Mouse (Mus musculus) spleen, postnatal 4 days (tissue): ENCODE measurements around the gene Pced1b.
"Not testable (repeated sequence)": the region's sequence is repeated elsewhere in the genome, so short reads cannot be mapped to it uniquely, and the experiment has no call there.

Experiments
- DNase-seq, 2 experiments: peaks; one replicate each; pipeline ENCODE4 v3.0.0; 2022; ENCODE audit warnings: low spot score in 2 of 2

The Pced1b gene

DNA sequence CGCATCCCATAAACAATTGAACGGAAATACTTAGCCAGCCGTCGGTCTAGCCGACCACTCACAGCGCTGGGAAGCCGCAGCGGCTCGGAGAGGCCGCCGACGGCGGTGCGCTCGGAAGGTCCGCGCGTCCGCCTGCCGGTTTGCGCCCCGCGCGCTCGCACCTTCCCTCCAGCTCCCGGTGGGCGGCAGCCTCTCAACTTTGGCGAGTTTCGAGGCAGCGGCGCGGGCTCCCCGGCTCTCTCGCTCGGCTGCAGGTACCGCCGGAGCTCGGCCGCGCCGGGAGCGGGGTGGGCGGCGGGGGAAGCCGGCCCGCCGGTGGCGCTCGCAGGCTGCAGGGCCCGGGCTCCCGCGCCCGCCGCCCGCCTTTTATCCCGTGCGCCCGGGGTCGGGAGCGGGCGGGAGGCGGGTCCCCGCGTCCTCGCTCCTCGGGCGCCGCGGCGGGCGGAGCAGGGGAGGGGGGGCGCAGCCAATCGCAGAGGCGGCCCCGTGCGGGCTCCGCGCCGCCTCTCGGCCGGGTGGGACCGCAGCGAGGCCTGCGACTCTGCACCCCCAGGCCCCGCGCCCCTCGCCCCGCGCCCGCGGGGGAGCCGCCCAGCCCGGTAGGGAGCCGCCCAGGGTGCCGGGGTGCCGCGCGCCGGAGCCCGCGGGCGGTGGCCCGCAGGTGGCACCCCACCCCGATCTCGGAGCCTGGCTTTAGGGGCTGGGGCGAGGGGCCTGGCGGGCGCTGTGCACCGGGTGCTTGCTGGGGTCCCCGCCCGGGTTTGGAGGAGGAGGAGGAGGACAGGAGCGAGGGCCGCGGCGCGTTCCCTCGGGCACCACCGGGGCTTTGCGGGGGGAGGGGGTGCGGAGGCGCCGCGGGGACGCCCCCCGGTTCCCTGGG lies at the start of gene Pced1b, which contains the start of gene Amigo2:
TSS of gene Pced1b (plus strand) at position 197 of the 880 bp plus-strand sequence.
TSS of gene Amigo2 (minus strand) at position 377 of the 880 bp plus-strand sequence.
- peak; percentile 61 to 86 for DNase-seq

- no peak for DNase-seq
Measured at GRCm38 (mm10) chr15:97204889-97205288, 42.0 kb upstream of the Pced1b start.

DNA sequence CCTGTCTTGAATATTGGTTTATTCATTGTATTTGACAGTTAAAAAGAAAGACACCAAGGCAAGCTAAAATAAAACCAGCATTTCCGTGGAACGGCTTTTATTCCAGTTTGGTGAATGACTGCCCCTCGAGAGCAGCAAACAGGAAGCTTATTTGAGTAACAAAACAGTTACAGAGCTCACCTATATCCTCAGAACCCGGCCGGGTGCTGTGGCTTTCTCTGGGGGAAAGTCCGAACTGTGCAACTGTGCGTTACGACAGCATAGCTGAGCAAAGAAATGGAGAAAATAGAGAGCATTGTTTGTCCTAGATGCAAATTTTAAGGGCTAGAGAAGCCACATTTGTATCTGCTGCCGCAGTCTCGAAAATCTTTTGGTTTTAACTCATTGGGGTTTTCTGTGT lies 41.1 kb upstream of the Pced1b start:
- no peak for DNase-seq

DNA sequence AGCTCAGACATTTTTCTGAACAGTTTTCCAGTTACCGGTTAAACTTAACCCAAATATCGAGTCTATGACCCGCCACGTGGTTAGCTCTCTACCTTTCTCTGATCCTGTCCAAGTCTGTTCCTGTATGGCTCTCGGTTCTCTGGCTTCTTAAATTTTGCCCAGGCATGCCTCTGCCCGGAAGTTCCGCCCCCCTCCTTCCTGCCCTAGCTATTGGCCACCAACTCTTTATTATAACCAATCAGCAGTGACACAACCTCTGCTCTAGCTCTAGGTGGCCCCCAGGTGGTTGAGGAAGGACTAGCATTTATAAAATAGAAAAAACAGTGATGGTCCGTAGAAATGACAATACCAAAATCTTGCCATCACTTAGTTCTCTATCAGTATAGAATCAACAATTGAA lies 40.4 kb upstream of the Pced1b start:
- no peak for DNase-seq

DNA sequence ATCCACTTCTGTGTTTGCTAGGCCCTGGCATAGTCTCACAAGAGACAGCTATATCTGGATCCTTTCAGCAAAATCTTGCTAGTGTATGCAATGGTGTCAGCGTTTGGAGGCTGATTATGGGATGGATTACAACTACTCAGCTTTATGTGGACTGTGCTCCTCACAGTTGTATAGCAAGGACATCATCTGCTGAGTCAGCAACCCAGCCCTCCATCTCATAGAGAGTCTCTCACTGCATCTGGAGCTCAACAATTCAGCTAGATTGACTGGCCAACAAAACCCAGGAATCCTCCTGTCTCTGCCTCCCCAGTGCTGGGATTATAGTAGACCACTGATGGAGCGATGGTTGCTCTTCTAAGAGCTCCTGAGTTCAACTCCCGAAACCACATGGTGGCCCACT lies 37.2 kb upstream of the Pced1b start:
- not testable (repeated sequence) for DNase-seq

DNA sequence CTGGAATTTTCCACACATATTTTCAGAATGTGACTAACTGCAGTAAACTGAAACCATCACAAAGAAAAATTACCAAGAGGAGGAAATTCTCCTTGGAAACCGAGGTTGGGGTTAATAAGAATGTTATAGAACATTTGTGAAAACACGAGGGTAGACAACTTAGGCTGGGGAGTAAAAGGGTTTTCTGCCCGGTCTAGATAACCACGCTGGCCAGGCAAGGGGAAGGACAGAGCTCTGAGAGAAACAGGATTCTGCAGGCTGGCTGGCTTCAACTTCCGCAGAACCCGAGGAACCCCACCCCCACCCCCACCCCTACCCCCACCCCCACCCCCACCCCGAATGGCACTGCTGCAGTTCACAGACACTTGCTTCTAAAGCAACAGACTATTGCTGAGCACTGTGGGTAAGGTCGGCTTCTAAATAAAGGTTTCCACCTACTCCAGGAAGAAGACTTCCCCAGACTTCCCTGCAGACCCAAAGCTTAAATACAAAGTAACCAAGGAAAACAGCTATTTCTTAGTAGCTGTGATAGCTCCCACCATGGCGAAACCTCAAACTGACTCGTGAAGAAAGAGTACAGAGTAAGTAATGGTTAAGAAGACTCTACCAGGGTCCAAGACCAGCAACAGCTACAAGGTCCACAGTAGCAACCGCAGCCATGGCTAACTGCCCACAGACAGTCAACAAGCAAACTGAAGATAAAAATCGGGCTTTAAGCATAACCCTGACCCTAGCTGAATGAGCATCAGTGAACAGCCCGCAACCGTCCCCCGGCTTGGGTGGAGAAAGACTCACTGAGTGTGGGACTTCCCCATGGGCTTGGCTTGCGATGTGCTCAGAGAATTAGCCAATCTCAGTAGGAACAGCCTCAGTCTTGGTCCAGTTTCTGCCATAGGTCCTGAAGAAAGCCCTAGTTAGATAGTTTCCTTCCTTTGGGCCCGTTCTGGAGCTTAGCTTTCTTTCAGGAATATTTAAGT lies 34.1 kb upstream of the Pced1b start:
- no peak for DNase-seq

DNA sequence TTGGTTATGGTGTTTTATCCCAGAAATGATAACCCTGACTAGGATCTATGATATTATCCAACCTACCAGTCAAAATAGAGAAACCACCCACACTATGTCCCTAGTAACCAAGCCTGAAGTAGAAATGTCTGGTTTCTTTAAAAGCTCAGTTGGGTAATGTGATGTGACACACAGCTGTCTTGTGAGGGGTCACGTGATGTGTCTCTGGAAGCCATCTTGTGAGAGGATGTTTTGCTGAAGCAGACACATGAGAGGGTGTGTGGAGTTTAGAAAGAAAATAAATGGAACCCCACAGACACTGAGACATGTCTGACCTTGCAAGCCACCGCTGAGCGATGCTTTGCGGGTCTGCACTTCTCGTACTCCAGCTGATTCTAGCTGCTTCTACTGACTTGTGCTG lies 30.1 kb upstream of the Pced1b start:
- DNase-seq: no peak

GRCm38 (mm10) chr15:97223431-97223830 lies 23.5 kb upstream of the Pced1b start:
- no peak for DNase-seq

DNA sequence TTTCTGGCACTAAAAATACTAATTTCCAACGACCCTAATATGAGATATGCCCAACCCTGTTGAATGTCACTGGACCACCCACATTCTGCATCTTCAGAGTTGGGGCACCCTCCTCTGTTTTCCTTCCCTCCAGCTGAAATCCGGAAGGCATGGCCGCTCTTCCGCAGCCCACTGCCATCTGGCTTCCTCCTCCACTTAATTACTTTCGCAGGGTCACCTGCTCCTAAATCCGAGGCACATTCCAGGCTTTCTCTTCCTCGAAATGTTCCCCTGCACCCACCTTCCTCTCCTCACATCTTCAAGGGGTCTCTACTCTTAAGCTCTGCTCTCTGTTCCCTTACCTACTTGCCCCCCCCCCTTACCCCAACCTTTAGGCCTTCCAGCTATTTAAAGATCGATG lies 22.9 kb upstream of the Pced1b start:
- no peak for DNase-seq

DNA sequence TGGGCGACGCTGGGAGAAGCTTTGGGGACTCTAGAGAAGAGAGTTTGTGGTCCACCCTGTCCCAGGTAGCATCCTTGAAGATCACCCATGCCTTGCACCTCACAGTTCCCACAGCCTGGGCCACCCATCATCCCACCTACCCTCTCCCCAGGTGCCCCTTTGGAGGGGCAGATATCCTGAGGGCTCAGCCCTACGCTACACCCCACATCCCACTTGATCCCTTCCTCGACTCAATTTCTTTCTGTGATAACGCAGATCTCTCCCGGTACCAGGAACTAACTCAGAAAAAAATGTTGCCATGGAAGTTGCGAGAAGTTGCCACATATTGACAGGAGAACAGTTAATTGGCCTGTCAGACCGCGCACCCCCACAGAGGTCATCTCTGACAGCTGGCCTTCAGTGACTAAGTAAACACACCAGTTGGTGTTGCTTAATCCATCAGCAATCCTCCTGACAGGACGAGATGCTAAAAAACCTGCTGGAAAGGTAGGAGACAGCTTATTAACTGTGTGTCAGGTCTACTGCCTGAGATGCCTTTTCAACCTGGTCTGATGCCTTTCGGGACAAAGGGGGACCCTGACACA lies 17.3 kb upstream of the Pced1b start:
- DNase-seq: no peak

DNA sequence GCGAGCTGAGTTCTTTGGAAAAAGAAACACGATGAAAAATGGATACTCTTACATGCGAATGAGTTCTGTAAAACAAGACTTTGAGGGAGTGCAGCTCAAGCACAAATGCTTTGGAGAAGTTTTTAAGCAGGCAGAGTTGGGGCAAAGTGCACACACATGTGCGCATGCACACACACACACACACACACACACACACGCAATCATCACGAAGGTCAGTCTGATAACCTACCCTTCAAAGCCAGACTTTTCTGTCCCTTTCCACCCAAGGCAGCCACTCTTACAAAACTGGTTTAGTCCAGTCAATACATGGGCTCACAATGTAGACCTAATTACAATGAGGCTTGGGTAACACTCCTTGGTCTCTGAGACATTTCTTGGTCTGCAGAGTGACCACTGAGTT lies 12.8 kb upstream of the Pced1b start:
- DNase-seq: no peak

- peak; percentile 63 to 87 for DNase-seq
Measured at GRCm38 (mm10) chr15:97235183-97235582, 11.7 kb upstream of the Pced1b start.

DNA sequence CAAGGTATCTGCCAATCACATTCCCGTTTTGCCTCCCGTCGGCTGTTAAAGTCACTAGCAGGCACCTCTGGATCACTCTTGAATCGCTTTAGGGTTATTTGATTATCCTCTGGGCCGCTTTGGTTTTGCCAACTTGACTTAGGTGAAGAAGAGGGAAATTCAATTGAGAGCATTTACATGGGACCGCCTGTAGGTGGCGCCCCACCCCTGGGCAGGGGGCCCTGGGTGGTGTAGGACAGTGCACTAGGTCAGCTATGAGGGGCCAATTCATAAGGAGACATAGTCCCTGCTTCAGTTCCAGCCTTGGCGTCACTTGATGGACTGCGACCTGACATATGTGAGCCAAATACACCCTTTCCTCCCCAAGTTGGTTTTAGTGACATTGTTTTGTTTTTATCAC lies 10.0 kb upstream of the Pced1b start:
- peak; percentile 60 to 89 for DNase-seq

- DNase-seq: peak; percentile 51 to 68
Measured at GRCm38 (mm10) chr15:97245392-97245791, 1.5 kb upstream of the Pced1b start.

- no peak for DNase-seq
Measured at GRCm38 (mm10) chr15:97246256-97246655, 651 bp upstream of the Pced1b start.

DNA sequence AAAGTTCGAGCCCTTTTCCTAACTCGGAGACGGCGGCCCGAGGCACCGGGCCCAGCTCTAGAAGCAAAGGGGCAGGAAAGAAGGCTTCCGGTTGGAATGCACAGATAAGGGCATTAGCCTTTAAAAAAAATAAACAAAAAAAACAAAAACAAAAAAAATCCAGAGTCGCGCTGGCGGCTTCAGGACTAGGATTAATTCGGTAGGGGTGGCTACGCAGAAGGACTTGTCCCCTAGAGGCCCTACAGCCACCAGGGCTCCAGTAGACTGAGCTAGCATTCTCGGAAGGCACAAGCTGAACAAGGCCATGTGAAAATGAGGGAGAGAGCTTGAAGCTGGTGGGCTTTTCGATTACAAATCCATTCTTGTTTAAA lies 869 bp downstream of the Pced1b start:
- peak in 1 of 2 experiments; percentile 70 for DNase-seq

DNA sequence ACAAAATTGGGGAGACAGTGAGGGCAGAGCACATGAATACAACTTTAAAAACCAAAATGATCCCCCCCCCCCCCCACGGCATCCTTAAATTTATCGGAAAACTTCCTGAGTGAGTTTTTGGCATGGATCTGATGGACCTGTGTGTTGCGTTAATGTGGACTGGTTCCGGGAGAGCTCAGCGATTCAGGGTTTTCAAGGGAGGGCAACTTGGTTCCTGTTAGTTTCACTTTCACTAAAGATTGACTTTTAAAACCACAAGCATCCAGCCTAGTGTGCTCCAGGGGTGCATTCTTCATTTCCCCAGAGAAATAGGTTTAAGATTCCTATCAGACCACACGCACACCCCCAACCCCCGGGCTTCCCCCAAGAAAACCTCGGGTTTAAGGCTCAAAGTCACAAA lies 1.4 kb downstream of the Pced1b start:
- no peak for DNase-seq

- DNase-seq: no peak
Measured at GRCm38 (mm10) chr15:97249322-97249721, 2.4 kb downstream of the Pced1b start.

GRCm38 (mm10) chr15:97252493-97253034 lies 5.7 kb downstream of the Pced1b start:
- DNase-seq: no peak

DNA sequence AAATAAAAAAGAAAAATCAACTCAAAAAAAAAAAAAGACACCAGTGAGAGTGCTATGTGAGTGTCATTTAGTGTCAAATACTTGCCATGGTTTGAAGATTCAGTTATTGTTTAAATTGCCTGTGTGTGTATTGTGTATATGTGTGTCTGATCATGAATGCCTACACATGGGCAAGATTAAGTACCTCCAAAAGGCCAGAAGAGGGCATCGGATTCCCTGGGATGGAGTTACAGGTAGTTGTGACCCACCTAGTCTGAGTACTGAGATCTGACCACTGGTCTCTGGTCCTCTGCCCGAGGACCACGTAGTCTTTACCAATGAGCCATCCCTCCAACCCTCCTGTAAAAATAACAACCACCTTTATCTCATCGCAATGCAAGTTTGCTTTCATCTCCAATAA lies 7.5 kb downstream of the Pced1b start:
- DNase-seq: no peak

- DNase-seq: no peak
Measured at GRCm38 (mm10) chr15:97255800-97256199, 8.9 kb downstream of the Pced1b start.

DNA sequence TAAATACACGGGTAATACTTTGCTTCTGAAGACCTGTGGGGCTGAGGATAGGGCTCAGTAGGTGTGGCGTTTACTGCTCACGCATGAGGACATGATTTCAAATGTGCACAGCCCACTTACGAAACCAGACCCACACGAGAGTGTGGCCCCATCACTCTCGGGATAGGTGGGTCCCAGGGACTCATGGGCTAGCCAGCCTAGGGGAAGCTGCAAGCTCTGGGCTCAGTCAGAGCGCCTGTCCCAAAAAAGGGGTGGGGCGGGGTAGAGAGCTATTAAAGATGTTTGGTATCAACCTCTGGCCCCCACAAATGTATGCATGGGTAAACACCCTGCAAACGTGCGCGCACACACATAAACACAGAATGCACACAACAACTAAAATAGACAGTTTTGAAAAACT lies 9.5 kb downstream of the Pced1b start:
- DNase-seq: no peak
